Mouse (Mus musculus) neutrophil, adult 5-6 weeks (primary cell): ENCODE data around the gene Calcb. TPM values are rescaled to one million over a fixed set of nuclear protein-coding genes. Genes with fewer than 3 reads are reported as not detected.

Source experiments
- ATAC-seq: fragments of 151-379, 151-347 bp; 2 replicates; pipeline ENCODE4 v1.8.0; 2017; ENCODE audit warnings: mild to moderate bottlenecking, moderate TSS enrichment; ENCODE audit not compliant: insufficient number of reproducible peaks, poor library complexity, low FRiP score, severe bottlenecking; ENCODE audit errors: extremely low read depth
- total RNA-seq: library from RNA; stranded (forward); fragments of 200-1000 nt; gene quantifications from 2 replicates; pipeline ENCODE4 v1.2.3, GENCODE M21; 2017

Calcb gene
- total RNA-seq, 1 experiment from 2014 or later = not detected

GRCm38 (mm10) chr7:114745481-114746271 is 27.2 kb downstream of the Calcb start:
- no peak for ATAC-seq

GRCm38 (mm10) chr7:114747596-114747995 is 29.2 kb downstream of the Calcb start:
- no peak for ATAC-seq

- no peak for ATAC-seq
Measured at GRCm38 (mm10) chr7:114748239-114748638, 29.8 kb downstream of the Calcb start.

- ATAC-seq = no peak
Measured at GRCm38 (mm10) chr7:114753471-114753870, 35.0 kb downstream of the Calcb start.

- no peak for ATAC-seq
Measured at GRCm38 (mm10) chr7:114754196-114754595, 35.8 kb downstream of the Calcb start.

- ATAC-seq = no peak
Measured at GRCm38 (mm10) chr7:114754626-114755025, 36.2 kb downstream of the Calcb start.

- no peak for ATAC-seq
Measured at GRCm38 (mm10) chr7:114762660-114763059, 44.2 kb downstream of the Calcb start.

- ATAC-seq = no peak
Measured at GRCm38 (mm10) chr7:114765273-114765672, 46.8 kb downstream of the Calcb start.

- no peak for ATAC-seq
Measured at GRCm38 (mm10) chr7:114766523-114766922, 48.1 kb downstream of the Calcb start.

- ATAC-seq = no peak
Measured at GRCm38 (mm10) chr7:114768516-114768915, 50.1 kb downstream of the Calcb start.

GRCm38 (mm10) chr7:114769041-114769440 is 50.6 kb downstream of the Calcb start:
- no peak for ATAC-seq

GRCm38 (mm10) chr7:114770586-114770985 is 52.1 kb downstream of the Calcb start:
- ATAC-seq = no peak

GRCm38 (mm10) chr7:114771801-114772200 is 53.4 kb downstream of the Calcb start:
- ATAC-seq = no peak

Other genes starting within 250 kb of the Calcb start
- gene Cyp2r1, start 155.7 kb upstream of the Calcb start, total RNA-seq = 9.2 and 10.1 TPM in 2 replicates
- not detected in 2 replicates for gene Calca, start 82.3 kb upstream of the Calcb start, total RNA-seq
- not detected in 2 replicates for gene Insc, start 25.1 kb downstream of the Calcb start, total RNA-seq